Mouse (Mus musculus) heart, postnatal 0 days (tissue): ENCODE data around the gene AY358078. TPM values are rescaled to one million over a fixed set of nuclear protein-coding genes. Genes with fewer than 3 reads are reported as not detected.
"Not testable (repeated sequence)": the region's sequence is repeated elsewhere in the genome, so short reads cannot be mapped to it uniquely, and the experiment has no call there.

ENCODE experiments used
- ATAC-seq: fragments of 200-750 bp; cut with Nextera tagmentation; 2 replicates; pipeline ENCODE4 v1.8.0; 2017; ENCODE audit warnings: low read depth, moderate number of reproducible peaks, moderate library complexity; ENCODE audit not compliant: insufficient read depth
- DNase-seq: peaks from one replicate; pipeline ENCODE4 v3.0.0-alpha.2; 2016; ENCODE audit warnings: low spot score
- H3K27ac ChIP-seq: fragments of 300-500 bp; sonication (generic); 2 replicates; pipeline ENCODE4 v1.5.1; 2014; ENCODE audit warnings: low read depth, mild to moderate bottlenecking
- H3K27me3 ChIP-seq: fragments of 300-500 bp; sonication (generic); 2 replicates; pipeline ENCODE4 v1.6.1; 2014; ENCODE audit warnings: low read length, mixed read lengths; ENCODE audit not compliant: control insufficient read depth, insufficient read depth
- H3K36me3 ChIP-seq: fragments of 300-500 bp; sonication (generic); replicated peaks from 2 replicates; pipeline ENCODE4 v1.6.1; 2014; ENCODE audit warnings: low read length, mixed read lengths; ENCODE audit not compliant: control insufficient read depth, insufficient read depth
- H3K4me1 ChIP-seq: fragments of 300-500 bp; sonication (generic); 2 replicates; pipeline ENCODE4 v1.6.1; 2014; ENCODE audit warnings: antibody characterized with exemption; ENCODE audit not compliant: control insufficient read depth, insufficient read depth
- H3K4me2 ChIP-seq: fragments of 300-500 bp; sonication (generic); 2 replicates; pipeline ENCODE4 v1.6.1; 2014; ENCODE audit warnings: low read depth, mild to moderate bottlenecking, low read length, moderate library complexity
- H3K4me3 ChIP-seq: fragments of 300-500 bp; sonication (generic); 2 replicates; pipeline ENCODE4 v1.5.1; 2014; ENCODE audit warnings: low read depth, low read length
- H3K9ac ChIP-seq: fragments of 300-500 bp; sonication (generic); replicated peaks from 2 replicates; pipeline ENCODE4 v1.6.1; 2014; ENCODE audit warnings: low read depth, low read length, mixed read lengths
- H3K9me3 ChIP-seq: fragments of 300-500 bp; sonication (generic); replicated peaks from 2 replicates; pipeline ENCODE4 v1.6.1; 2016; ENCODE audit warnings: low read length; ENCODE audit not compliant: control insufficient read depth
- CTCF ChIP-seq: IDR thresholded peaks from 2 replicates; pipeline ENCODE4 v1.5.1; 2016; ENCODE audit warnings: antibody characterized with exemption, control low read depth, low read depth
- EP300 ChIP-seq: IDR thresholded peaks from 2 replicates; pipeline ENCODE4 v1.6.1; 2016; ENCODE audit warnings: antibody characterized with exemption, low read depth
- WGBS: fragments of 180-500 bp; shearing (Covaris S2); extraction: QIAGEN DNeasy Blood & Tissue Kit; methylation state at CpG from one replicate; pipeline ENCODE4 v1.1.7; 2014; 5-methylcytosine and 5-hydroxymethylcytosine counted together
- polyA plus RNA-seq: library from polyadenylated mRNA; unstranded; fragments of >200 nt; fragmentation: Nextera tagmentation; extraction: Ambion mirVana; gene quantifications from 2 replicates; pipeline ENCODE4 v1.2.1, GENCODE M21; 2015
- total RNA-seq: library from RNA; depleted of rRNA; stranded (reverse); fragments of >200 nt; gene quantifications from 2 replicates; pipeline ENCODE4 v1.2.3, GENCODE M21; 2014; ENCODE audit warnings: low replicate concordance

Gene AY358078
- total and polyA plus RNA-seq, 2 experiments from 2014 or later: not detected

GRCm38 (mm10) chr14:51786335-51786734 is 13.5 kb upstream of the AY358078 start:
- no peak overlapping the region for H3K4me2 ChIP-seq
- TF ChIP-seq CTCF: no peak
- TF ChIP-seq EP300: no peak
- H3K36me3 ChIP-seq: no peaks in the 10 kb centered on the region
- H3K9ac ChIP-seq: no peak overlapping the region
- 64% methylated on average over 4 of the region's 4 CpGs for WGBS
- no peaks in the 10 kb centered on the region for H3K27me3 ChIP-seq
- H3K4me3 ChIP-seq: no peak overlapping the region
- no peak overlapping the region for H3K27ac ChIP-seq
- ATAC-seq (no peak), DNase-seq (no peak)
- H3K4me1 ChIP-seq: no peaks in the 10 kb centered on the region
- no peaks in the 10 kb centered on the region for H3K9me3 ChIP-seq

GRCm38 (mm10) chr14:51787061-51787460 is 12.8 kb upstream of the AY358078 start:
- DNase-seq: no peak
- WGBS: 48% methylated on average over 5 of the region's 5 CpGs
- H3K36me3 ChIP-seq: no peaks in the 10 kb centered on the region
- no peak overlapping the region for H3K4me2 ChIP-seq
- no peak overlapping the region for H3K4me3 ChIP-seq
- H3K9me3 ChIP-seq: no peaks in the 10 kb centered on the region
- TF ChIP-seq EP300 (no peak), CTCF (no peak)
- H3K27ac ChIP-seq: no peak overlapping the region
- no peaks in the 10 kb centered on the region for H3K4me1 ChIP-seq
- no peak overlapping the region for H3K9ac ChIP-seq
- no peaks in the 10 kb centered on the region for H3K27me3 ChIP-seq
- ATAC-seq: no peak

GRCm38 (mm10) chr14:51789196-51789595 is 10.7 kb upstream of the AY358078 start:
- Histone ChIP-seq H3K9ac (no peak overlapping the region), H3K4me2 (no peak overlapping the region), H3K27me3 (no peaks in the 10 kb centered on the region), H3K4me3 (no peak overlapping the region), H3K27ac (no peak overlapping the region), H3K36me3 (no peaks in the 10 kb centered on the region), H3K4me1 (no peaks in the 10 kb centered on the region), H3K9me3 (no peaks in the 10 kb centered on the region)
- TF ChIP-seq CTCF (no peak), EP300 (no peak)
- DNase-seq (no peak), ATAC-seq (no peak)
- WGBS: 79% methylated on average over 2 of the region's 2 CpGs

GRCm38 (mm10) chr14:51794106-51794505 is 5.7 kb upstream of the AY358078 start:
- ATAC-seq: no peak

DNA sequence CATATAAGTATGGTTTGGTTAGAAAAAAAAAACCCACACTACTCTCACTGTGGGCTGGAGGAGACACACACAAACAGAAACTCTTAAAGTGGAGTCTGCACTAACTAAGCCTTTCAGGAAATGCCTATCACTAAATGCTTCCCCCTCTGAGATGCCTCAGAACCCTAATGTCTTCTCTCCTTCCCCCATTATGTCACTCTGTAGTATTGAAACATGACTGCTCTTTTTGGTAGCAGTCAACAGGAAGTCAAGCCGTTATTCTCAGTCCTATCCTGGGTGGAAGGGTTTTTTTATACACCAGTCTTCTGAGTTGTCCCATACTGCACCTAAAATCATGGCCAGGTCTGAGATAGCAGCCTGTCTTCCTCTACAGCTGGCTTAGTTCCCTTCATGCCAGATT is 26.8 kb downstream of the AY358078 start:
- WGBS: 46% methylated on average over 1 of the region's 1 CpGs
- TF ChIP-seq CTCF (no peak), EP300 (no peak)
- H3K9ac ChIP-seq: no peak overlapping the region
- H3K36me3 ChIP-seq: no peaks in the 10 kb centered on the region
- H3K4me1 ChIP-seq: no peaks in the 10 kb centered on the region
- DNase-seq (no peak), ATAC-seq (no peak)
- no peaks in the 10 kb centered on the region for H3K9me3 ChIP-seq
- H3K4me2 ChIP-seq: no peak overlapping the region
- no peaks in the 10 kb centered on the region for H3K27me3 ChIP-seq
- no peak overlapping the region for H3K27ac ChIP-seq
- no peak overlapping the region for H3K4me3 ChIP-seq

More at GRCm38 (mm10) chr14:51794106-51794505, 5.7 kb upstream of the AY358078 start:
- no peaks in the 10 kb centered on the region for H3K9me3 ChIP-seq
- no peaks in the 10 kb centered on the region for H3K4me1 ChIP-seq
- WGBS: 65% methylated on average over 2 of the region's 2 CpGs
- H3K36me3 ChIP-seq: no peaks in the 10 kb centered on the region
- H3K4me3 ChIP-seq: no peak overlapping the region
- H3K27ac ChIP-seq: no peak overlapping the region
- DNase-seq: no peak
- no peak overlapping the region for H3K4me2 ChIP-seq
- H3K9ac ChIP-seq: no peak overlapping the region
- no peaks in the 10 kb centered on the region for H3K27me3 ChIP-seq
- TF ChIP-seq EP300: no peak
- no peak for TF ChIP-seq CTCF

DNA sequence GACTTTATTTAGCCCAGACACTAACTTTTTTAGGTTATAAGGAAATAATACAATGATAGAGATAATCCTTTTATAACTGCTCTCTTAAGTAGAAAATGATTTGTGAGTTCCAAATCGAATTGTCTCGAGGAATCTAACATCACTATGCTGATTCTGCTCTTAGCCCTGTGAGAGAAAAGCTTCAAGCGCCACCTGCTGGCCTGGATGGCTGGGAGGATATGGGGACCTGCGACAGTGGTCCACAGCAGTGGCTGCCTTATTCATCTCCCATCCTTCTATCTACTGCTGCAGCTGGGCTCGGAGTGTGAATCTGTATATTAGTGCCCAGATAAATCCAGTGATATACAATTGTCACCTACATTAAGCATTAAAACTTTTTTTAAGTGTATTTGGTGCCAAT is 28.0 kb downstream of the AY358078 start:
- not testable (repeated sequence) for DNase-seq, H3K9me3 ChIP-seq
- WGBS: 24% methylated on average over 5 of the region's 5 CpGs

More for the DNA sequence above, 28.0 kb downstream of the AY358078 start:
- not testable (repeated sequence) for H3K4me1 ChIP-seq, H3K4me3 ChIP-seq, H3K9ac ChIP-seq, H3K4me2 ChIP-seq, H3K27me3 ChIP-seq, ATAC-seq, H3K36me3 ChIP-seq, H3K27ac ChIP-seq
- peak; percentile 55 for TF ChIP-seq CTCF
